Mouse (Mus musculus) limb, embryonic 10.5 days (tissue): ENCODE measurements around the gene Pus7l. TPM values are rescaled to one million over a fixed set of nuclear protein-coding genes. Genes with fewer than 3 reads are reported as not detected.

ENCODE experiments used
- DNase-seq: peaks from one replicate; pipeline ENCODE4 v3.0.0-alpha.2; 2017; ENCODE audit warnings: low spot score
- H3K27ac ChIP-seq: fragments of 300-500 bp; sonication (generic); 2 replicates; pipeline ENCODE4 v1.5.1; 2016; ENCODE audit warnings: mild to moderate bottlenecking
- H3K27me3 ChIP-seq: fragments of 300-500 bp; sonication (generic); 2 replicates; pipeline ENCODE4 v1.6.1; 2016; ENCODE audit warnings: low read depth, mild to moderate bottlenecking; ENCODE audit not compliant: poor library complexity, severe bottlenecking
- H3K36me3 ChIP-seq: fragments of 300-500 bp; sonication (generic); 2 replicates; pipeline ENCODE4 v1.6.1; 2016; ENCODE audit warnings: mild to moderate bottlenecking, moderate library complexity
- H3K4me1 ChIP-seq: fragments of 300-500 bp; sonication (generic); 2 replicates; pipeline ENCODE4 v1.6.1; 2016
- H3K4me3 ChIP-seq: fragments of 300-500 bp; sonication (generic); 2 replicates; pipeline ENCODE4 v1.5.1; 2016; ENCODE audit warnings: mild to moderate bottlenecking, moderate library complexity
- H3K9me3 ChIP-seq: fragments of 300-500 bp; sonication (generic); replicated peaks from 2 replicates; pipeline ENCODE4 v1.6.1; 2016; ENCODE audit warnings: mild to moderate bottlenecking
- WGBS: fragments of 180-500 bp; shearing (Covaris S2); methylation state at CpG from one replicate; pipeline ENCODE4 v1.1.7; 2016; 5-methylcytosine and 5-hydroxymethylcytosine counted together
- polyA plus RNA-seq: library from polyadenylated mRNA; unstranded; fragments of >200 nt; fragmentation: Nextera tagmentation; extraction: Ambion mirVana; gene quantifications from 2 replicates; pipeline ENCODE4 v1.2.1, GENCODE M21; 2016

Pus7l gene
- polyA plus RNA-seq, 1 experiment from 2014 or later = 9.8 TPM

DNA sequence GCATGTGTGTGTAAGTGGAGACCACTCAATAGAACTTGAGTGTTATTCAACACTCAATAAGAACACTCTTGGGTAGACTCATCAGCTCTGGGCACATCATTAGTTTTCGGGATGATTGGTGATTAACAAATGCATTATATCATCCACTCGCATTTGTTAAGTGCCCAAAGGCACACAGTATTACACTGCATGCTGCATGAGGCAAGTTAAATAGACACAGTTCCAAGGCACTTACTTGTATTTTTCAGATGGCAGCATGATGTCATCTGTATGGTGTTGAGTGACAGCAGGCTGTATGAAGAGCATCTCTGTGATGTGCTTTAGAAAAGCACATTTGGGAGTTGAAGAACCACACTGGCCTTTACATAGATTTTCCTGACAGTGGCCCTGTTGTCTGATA is 60.8 kb downstream of the Pus7l start:
- Histone ChIP-seq H3K36me3 (no peaks in the 10 kb centered on the region), H3K4me3 (no peak overlapping the region), H3K9me3 (no peaks in the 10 kb centered on the region), H3K4me1 (peaks cover 18% of the 10 kb centered on the region), H3K27ac (no peak overlapping the region), H3K27me3 (no peaks in the 10 kb centered on the region)
- WGBS = 87% methylated on average over 2 of the region's 2 CpGs
- DNase-seq = no peak

GRCm38 (mm10) chr15:94480792-94481191 is 62.6 kb downstream of the Pus7l start:
- no peak for DNase-seq
- H3K27ac ChIP-seq = no peak overlapping the region
- no peaks in the 10 kb centered on the region for H3K36me3 ChIP-seq
- H3K4me1 ChIP-seq = peaks cover 18% of the 10 kb centered on the region
- no peaks in the 10 kb centered on the region for H3K9me3 ChIP-seq
- 95% methylated on average over 4 of the region's 4 CpGs for WGBS
- no peaks in the 10 kb centered on the region for H3K27me3 ChIP-seq
- H3K4me3 ChIP-seq = no peak overlapping the region

GRCm38 (mm10) chr15:94480248-94480647 is 63.1 kb downstream of the Pus7l start:
- no peak for DNase-seq
- H3K27me3 ChIP-seq = no peaks in the 10 kb centered on the region
- 89% methylated on average over 5 of the region's 5 CpGs for WGBS
- no peak overlapping the region for H3K4me3 ChIP-seq
- no peaks in the 10 kb centered on the region for H3K36me3 ChIP-seq
- no peak overlapping the region for H3K27ac ChIP-seq
- H3K9me3 ChIP-seq = no peaks in the 10 kb centered on the region
- H3K4me1 ChIP-seq = peaks cover 18% of the 10 kb centered on the region

GRCm38 (mm10) chr15:94479513-94480136 is 63.7 kb downstream of the Pus7l start:
- H3K9me3 ChIP-seq = no peaks in the 10 kb centered on the region
- H3K4me3 ChIP-seq = no peak overlapping the region
- 88% methylated on average over 3 of the region's 3 CpGs for WGBS
- no peaks in the 10 kb centered on the region for H3K27me3 ChIP-seq
- no peak for DNase-seq
- H3K4me1 ChIP-seq = peaks cover 18% of the 10 kb centered on the region
- no peaks in the 10 kb centered on the region for H3K36me3 ChIP-seq
- H3K27ac ChIP-seq = peak overlapping the region; percentile 19

GRCm38 (mm10) chr15:94478706-94479105 is 64.6 kb downstream of the Pus7l start:
- no peaks in the 10 kb centered on the region for H3K27me3 ChIP-seq
- H3K4me3 ChIP-seq = no peak overlapping the region
- no peak overlapping the region; the same call in 1 of the 2 replicates for H3K27ac ChIP-seq
- peaks cover 18% of the 10 kb centered on the region for H3K4me1 ChIP-seq
- peak; percentile 33 for DNase-seq
- no peaks in the 10 kb centered on the region for H3K36me3 ChIP-seq
- H3K9me3 ChIP-seq = no peaks in the 10 kb centered on the region
- WGBS = 34% methylated on average over 13 of the region's 13 CpGs

DNA sequence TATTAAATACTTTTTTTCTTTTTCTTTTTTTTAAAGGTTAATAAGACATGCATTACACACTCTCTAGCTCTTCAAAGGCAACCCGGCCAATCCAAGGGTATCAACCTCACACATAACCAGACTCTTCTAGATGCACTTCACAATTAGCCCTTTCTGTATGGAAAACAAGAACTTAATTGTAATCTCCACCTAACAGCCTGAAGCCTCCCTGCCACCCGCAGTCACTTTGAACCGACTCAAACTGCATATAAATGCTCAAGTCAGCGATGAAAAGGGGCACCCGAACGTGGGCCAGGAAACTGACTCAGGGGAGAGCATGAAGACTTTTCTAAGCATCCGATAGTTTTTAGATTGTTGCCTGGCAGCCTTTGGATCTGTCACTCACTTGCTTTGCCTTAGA is 66.1 kb downstream of the Pus7l start:
- Histone ChIP-seq H3K4me1 (peaks cover 18% of the 10 kb centered on the region), H3K27ac (no peak overlapping the region), H3K27me3 (no peaks in the 10 kb centered on the region), H3K36me3 (no peaks in the 10 kb centered on the region), H3K9me3 (no peaks in the 10 kb centered on the region), H3K4me3 (no peak overlapping the region)
- WGBS = 70% methylated on average over 7 of the region's 7 CpGs
- DNase-seq = no peak

- Histone ChIP-seq H3K9me3 (no peaks in the 10 kb centered on the region), H3K4me3 (no peak overlapping the region), H3K36me3 (no peaks in the 10 kb centered on the region), H3K27me3 (no peaks in the 10 kb centered on the region), H3K27ac (no peak overlapping the region), H3K4me1 (peaks cover 18% of the 10 kb centered on the region)
- 85% methylated on average over 5 of the region's 5 CpGs for WGBS
- no peak for DNase-seq
Observed at GRCm38 (mm10) chr15:94475975-94476374, 67.4 kb downstream of the Pus7l start.

Other genes starting within 250 kb of the Pus7l start
- 3.0 and 3.8 TPM in 2 replicates for gene Adamts20, start 78.1 kb downstream of the Pus7l start, polyA plus RNA-seq
- 2.0 and 3.0 TPM in 2 replicates for gene Irak4, start 96 bp upstream of the Pus7l start, polyA plus RNA-seq
- gene Twf1, start 46.3 kb upstream of the Pus7l start, polyA plus RNA-seq = 55.5 and 64.1 TPM in 2 replicates
- gene Tmem117, start 85.7 kb upstream of the Pus7l start, polyA plus RNA-seq = 0.77 and 0.99 TPM in 2 replicates